Mouse (Mus musculus) brain, embryonic 14.5 days (tissue): ENCODE results near the gene Adcy5. TPM values are rescaled to one million over a fixed set of nuclear protein-coding genes. Genes with fewer than 3 reads are reported as not detected.

Experiments
- DNase-seq: peaks from one replicate; pipeline ENCODE4 v3.0.0-alpha.2; 2011; ENCODE audit warnings: low read depth
- CTCF ChIP-seq: fragments of 200-500 bp; IDR thresholded peaks from 2 replicates; pipeline ENCODE4 v1.5.1; 2012; ENCODE audit warnings: inconsistent platforms, mild to moderate bottlenecking, moderate library complexity, borderline replicate concordance; ENCODE audit not compliant: insufficient read depth, insufficient read length; ENCODE audit errors: extremely low read depth
- POLR2A ChIP-seq: fragments of 200-500 bp; IDR thresholded peaks from 2 replicates; pipeline ENCODE4 v1.6.1; 2012; ENCODE audit warnings: mild to moderate bottlenecking, inconsistent platforms, borderline replicate concordance; ENCODE audit not compliant: poor library complexity, insufficient read depth, insufficient read length, severe bottlenecking; ENCODE audit errors: extremely low read depth
- polyA plus RNA-seq: library from polyadenylated mRNA; depleted of rRNA; stranded (reverse); fragments of >200 nt; gene quantifications from 2 replicates; pipeline ENCODE4 v1.2.3, GENCODE M21; 2012

Adcy5 gene
- polyA plus RNA-seq, 1 experiment: 36.2 TPM

- no peak for DNase-seq
- TF ChIP-seq CTCF: no peak
- TF ChIP-seq POLR2A: no peak
These were observed 36.6 kb downstream of the Adcy5 start for GRCm38 (mm10) chr16:35191271-35191670.

GRCm38 (mm10) chr16:35192471-35192870 lies 37.8 kb downstream of the Adcy5 start:
- DNase-seq: no peak
- TF ChIP-seq POLR2A (no peak), CTCF (no peak)

- TF ChIP-seq CTCF (no peak), POLR2A (no peak)
- DNase-seq: no peak
These were observed 38.7 kb downstream of the Adcy5 start for GRCm38 (mm10) chr16:35193357-35193756.

- DNase-seq: peak; percentile 18
- no peak for TF ChIP-seq POLR2A
- TF ChIP-seq CTCF: no peak
These were observed 45.2 kb downstream of the Adcy5 start for GRCm38 (mm10) chr16:35199721-35200431.

GRCm38 (mm10) chr16:35200432-35201142 lies 45.9 kb downstream of the Adcy5 start:
- DNase-seq: peak; percentile 28
- no peak for TF ChIP-seq CTCF
- no peak for TF ChIP-seq POLR2A

GRCm38 (mm10) chr16:35201281-35201680 lies 46.6 kb downstream of the Adcy5 start:
- TF ChIP-seq CTCF (no peak), POLR2A (no peak)
- DNase-seq: no peak

- TF ChIP-seq CTCF: no peak
- TF ChIP-seq POLR2A: no peak
- DNase-seq: no peak
These were observed 48.8 kb downstream of the Adcy5 start for GRCm38 (mm10) chr16:35203511-35203910.

- TF ChIP-seq POLR2A: no peak
- no peak for TF ChIP-seq CTCF
- peak; percentile 66 for DNase-seq
These were observed 51.0 kb downstream of the Adcy5 start for GRCm38 (mm10) chr16:35205681-35206080.

- DNase-seq: no peak
- no peak for TF ChIP-seq POLR2A
These were observed 51.7 kb downstream of the Adcy5 start for GRCm38 (mm10) chr16:35206426-35206825.

- no peak for DNase-seq
- no peak for TF ChIP-seq POLR2A
- no peak for TF ChIP-seq CTCF
These were observed 54.1 kb downstream of the Adcy5 start for GRCm38 (mm10) chr16:35208796-35209195.

- TF ChIP-seq POLR2A: no peak
- TF ChIP-seq CTCF: no peak
- DNase-seq: no peak
These were observed 55.1 kb downstream of the Adcy5 start for GRCm38 (mm10) chr16:35209753-35210152.

GRCm38 (mm10) chr16:35215047-35215446 lies 60.4 kb downstream of the Adcy5 start:
- TF ChIP-seq CTCF (no peak), POLR2A (no peak)
- no peak for DNase-seq
